Mouse (Mus musculus): ENCODE measurements around the gene Arntl.

DNA sequence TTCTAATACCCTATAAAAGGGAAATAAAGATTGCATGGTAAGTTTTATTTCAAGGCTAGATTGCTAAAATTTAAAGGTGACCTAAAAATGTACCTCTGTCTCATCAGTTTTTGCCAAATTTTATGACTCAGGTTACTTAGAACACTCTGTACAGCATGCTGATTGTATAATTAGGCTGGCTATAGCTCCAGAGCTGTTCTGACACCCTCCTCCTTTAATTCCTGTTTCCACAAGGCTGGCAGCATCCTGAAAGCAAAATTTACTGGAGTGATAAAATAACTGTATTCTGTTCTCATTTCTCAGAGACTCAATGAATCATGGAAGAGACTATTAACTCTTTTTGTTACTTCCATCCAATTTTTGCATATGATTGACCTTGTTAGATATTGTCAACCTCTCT, 126.8 kb downstream of the Arntl start:
- TF ChIP-seq CTCF (IDR thresholded peaks at IDR 0.05; ENCODE audit: low read depth, low read length) (no peak), GATA1 (IDR thresholded peaks at IDR 0.05; ENCODE audit: borderline replicate concordance, low read length) (no peak), GATA2 (IDR thresholded peaks at IDR 0.05; ENCODE audit: borderline replicate concordance, low read depth, low read length) (no peak)

Data from G1E (cell line).